Mouse (Mus musculus) T-helper 2 cell (primary cell): ENCODE measurements at regions not wholly inside any gene's neighbourhood (a gene's known extent, or its start where the extent isn't known, plus 50 kb on each side); places are given as distances from the start of the nearest gene placed in this dataset.

Experiments
- in situ Hi-C: fragments of 300-600 bp; cut with MboI, MseI; formaldehyde crosslinking; loops from one replicate; pipeline ENCODE4 v1.15.1; 2025; ENCODE audit warnings: high pct_unique_total_duplicates

DNA sequence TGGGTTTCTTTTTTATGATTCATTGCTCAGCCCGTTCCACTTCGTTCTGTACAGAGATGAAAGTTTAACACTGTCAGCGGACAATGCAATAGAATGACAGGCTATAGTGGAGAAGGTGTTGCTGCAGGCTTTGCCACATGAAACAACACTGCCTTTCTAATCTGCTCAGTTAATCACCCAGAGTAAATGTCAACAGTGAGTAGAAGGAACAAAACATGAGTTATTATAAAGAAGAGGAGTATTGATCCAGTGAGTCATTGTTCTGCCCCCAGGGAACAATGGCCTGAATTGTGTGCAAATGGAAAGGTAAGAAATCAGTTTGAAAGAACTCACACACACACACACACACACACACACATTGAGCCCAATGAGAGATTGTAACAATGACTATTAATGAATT is 118.2 kb downstream of the Qrsl1 start:
- in situ Hi-C loops: no loop called here

DNA sequence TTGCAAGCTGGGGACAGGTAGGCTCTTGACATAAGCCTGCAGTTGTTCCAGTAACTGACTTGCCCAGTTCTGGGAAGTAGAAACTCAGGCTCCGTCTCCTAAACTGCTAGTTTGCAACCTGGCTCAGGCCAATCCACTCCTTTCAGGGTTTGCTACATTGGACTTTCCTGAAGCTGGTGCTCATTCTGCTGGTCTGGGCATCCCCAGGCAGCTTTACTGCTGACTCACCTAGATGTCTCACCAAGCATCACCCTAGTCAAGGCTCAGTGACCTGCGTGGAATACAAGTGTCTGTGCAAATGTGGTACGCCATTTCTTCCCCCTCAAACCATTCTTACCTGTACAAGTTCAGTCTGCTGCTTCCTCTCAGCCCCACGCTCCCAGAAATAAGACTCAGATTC is 110.8 kb downstream of the Qrsl1 start:
- in situ Hi-C loops: no loop called here

DNA sequence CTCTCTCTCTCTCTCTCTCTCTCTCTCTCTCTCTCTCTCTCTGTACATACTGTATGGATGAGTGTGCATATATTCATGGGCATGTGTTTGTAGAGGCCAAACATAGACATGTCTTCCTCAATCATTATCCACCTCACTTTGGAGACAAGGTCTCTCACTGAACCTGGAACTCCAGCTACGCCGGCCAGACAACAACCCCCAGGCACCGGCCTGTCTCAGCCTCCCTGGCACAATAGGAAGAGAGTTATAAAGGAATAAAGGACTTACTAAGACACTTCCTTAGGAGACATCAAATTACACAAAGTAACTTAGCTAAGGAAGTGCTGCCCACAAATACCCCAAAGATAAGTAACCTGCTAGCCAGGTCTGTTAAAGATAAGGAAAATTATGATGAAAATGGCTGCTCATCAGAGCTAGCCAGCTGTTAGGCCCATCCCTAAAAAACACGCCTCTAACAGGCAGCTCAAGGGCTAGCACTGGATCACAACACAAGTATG is 110.0 kb downstream of the Qrsl1 start:
- in situ Hi-C loops: no loop called here

DNA sequence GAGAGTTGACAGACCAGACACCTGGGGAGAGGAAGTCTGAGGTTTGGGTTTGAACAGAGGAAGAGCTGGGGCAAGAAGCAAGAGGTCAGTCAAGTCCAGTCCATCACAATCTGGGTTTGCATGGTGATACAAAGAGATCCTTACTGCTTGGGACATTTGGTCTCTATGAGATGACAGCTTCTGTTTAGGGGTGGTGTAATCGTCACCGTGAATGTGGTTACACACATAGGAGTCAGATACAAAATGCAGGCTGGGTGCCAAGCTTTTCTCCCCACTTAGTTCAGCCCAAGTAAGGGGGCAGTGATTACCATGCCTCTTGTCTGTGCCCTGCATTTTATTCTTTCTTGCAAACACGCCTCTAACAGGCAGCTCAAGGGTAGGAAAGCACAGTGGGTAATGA is 108.9 kb downstream of the Qrsl1 start:
- in situ Hi-C loops: no loop called here

DNA sequence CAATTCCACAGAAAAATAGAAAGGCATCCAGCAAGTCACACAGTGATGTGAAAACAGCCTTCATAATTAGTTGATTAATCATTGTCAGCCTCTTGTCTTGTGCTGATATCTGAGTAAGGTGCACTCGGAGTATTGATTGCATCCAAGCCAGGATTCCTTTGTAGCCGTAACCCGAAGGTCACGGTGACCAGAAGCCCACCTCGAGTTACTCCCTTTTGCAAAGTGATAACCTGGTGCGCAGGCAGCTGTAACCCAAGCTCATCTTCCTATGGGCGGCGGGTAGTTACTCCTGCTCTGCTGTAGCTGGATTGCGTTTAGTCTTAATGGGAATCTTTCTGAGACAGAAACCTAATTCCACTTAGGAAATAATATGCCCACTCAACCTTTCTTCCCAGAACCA is 107.0 kb downstream of the Qrsl1 start:
- in situ Hi-C loops: no loop called here

DNA sequence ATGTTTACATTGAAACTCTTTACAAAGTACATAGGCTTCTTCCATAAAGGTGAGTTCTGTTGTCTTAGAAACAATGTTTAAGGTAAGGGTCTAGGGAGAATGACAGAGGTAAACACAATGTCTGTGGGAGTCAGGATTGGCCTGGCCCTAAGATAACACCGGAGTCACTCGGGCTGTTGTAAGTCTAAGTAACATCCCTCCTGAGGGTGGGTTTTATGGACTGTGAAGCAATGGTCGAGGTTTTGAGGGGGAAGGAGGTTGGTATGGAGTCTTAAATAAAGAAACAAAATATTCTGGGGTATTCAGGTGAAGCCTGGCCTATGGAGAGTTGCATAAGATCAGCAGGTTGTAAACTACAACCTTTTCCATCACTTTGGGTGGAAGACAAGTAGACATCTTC is 101.5 kb downstream of the Qrsl1 start:
- in situ Hi-C loops: no loop called here

DNA sequence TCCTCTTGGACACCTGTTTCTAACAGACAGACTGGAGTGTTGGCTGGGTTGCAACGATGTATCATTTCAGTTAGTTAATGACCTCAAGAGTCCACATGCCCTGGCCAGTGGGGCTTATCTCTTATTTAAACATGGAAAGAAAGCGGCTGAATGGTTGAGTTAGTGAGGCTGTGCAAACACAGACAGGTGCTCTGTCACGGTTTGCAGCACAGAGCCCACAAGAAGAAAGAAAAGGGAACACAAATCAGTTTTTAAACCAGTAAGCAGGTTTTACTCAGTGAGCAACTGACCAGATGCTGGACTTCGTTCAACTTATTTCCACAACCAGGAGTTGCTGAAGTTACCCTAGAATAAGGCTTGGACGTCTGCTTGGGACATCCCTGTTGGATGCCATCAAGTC is 86.3 kb downstream of the Qrsl1 start:
- in situ Hi-C loops: no loop called here

DNA sequence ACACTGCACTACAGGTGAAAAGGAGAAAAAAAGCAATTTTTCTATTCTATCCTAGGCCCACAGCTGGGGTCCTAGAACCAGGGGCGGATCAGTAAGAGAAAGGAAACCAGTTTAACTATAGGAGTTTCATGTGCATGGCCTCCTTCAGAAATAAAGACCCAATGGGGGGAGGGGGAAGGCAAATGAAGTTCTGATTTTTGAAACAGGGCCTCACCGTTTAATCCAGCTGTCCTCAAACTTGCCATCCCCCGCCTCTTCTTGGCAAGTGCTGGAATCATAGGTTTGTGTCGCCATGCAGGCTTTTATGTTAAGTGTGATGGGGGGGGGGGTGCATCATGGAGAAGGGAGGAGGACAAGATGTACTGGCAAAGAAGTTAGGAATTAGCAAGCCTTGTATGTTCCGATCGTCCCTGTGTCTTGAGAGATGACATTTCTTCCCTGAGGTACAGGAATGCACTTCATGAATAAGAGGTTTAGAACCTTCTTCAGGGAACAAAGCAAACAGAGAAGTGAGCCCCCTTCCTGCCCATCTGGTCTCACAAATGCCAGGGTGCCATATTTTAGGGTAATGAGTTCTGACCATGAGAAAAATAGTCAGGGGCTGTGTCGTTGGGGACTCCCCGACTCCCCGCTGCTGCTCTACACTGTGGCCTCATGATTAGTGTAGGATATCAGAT is 83.9 kb downstream of the Qrsl1 start:
- in situ Hi-C loops: no loop called here

DNA sequence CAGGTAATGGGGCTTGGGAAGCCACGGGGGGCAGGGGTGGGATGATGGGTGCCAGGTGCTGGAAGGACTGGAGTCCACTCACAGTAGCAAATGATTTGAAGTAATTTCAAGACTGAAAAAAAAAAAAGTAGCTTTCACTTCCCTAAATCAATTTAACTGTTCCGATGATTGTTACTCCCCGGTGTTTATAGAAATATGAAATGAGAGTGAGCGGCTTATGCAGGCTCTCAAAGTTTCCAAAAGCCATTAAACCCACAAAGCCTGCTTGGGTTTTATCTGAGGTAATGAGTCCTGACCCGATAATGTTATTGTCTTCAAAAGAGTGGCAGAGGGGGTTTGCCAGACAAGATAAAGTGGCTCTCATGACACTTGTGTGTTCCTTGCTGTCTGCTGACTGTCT is 82.9 kb downstream of the Qrsl1 start:
- in situ Hi-C loops: no loop called here

DNA sequence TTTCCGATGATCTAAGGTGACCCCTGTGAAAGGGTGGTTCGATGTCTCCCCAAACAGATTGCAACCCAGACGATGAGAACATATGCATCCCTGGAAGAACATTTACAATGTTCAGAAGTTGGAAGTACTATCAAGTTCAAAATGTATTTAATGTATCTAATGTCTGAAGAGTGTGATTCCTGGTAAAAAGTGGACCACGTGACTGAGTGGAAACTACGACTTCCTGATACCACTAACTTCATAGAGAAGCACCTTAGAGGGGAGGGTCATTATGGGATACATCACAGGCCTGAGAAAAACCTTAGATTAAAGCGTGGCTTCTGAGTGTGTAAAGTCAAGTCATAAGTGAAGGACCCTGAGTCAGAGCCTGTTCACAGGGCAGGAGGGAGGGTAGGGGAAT is 82.1 kb downstream of the Qrsl1 start:
- in situ Hi-C loops: no loop called here

DNA sequence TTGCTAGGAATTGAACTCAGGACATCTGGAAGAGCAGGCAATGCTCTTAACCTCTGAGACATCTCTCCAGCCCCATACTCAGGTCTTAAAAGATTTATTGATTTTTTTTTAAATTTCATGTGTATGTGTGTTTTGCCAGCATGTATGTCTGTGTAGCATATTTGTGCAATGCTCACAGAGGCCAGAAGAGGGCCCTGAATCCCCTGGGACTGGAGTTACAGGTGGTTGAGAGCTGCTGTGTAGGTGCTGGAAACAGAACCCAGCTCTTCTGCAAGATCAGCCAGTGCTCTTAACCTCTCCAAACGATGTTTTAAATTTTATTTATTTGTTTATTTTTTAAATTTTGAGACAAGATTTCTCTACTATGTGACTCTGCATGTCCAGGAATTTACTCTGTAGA is 78.9 kb downstream of the Qrsl1 start:
- in situ Hi-C loops: no loop called here

DNA sequence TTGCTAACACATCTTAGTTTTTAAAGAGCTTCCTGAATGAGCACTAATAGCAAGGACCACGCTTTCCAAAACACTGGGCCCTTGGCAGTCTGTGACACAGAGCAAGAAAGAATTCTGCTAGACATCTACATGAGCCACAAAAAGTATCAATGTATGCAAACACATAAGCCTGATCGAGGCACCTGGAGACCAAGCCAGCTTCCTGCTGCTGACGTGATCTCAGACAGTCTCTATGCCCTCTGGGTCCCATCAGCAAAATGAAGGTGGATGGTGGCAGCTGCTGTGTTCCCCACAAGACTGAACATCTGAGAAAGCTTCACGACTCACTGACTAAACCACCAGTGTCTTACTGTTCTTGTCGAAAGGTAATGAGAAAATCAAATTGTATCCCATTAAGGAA is 77.5 kb downstream of the Qrsl1 start:
- in situ Hi-C loops: no loop called here
